Mouse (Mus musculus): ENCODE results near the gene Rhcg. TPM values are rescaled to one million over a fixed set of nuclear protein-coding genes. Genes with fewer than 3 reads are reported as not detected.

Gene Rhcg
- polyA plus RNA-seq, 1 experiment from 2014 or later, result 0.08 TPM

GRCm38 (mm10) chr7:79647233-79647632 lies 29.8 kb upstream of the Rhcg start:
- ATAC-seq (replicated peaks; ENCODE audit: low FRiP score, low TSS enrichment, low read depth), result no peak
- 93% methylated on average over 3 of the region's 3 CpGs for WGBS
- Histone ChIP-seq H3K9ac (ENCODE audit: low read length) (no peak overlapping the region), H3K27me3 (replicated peaks; ENCODE audit: control insufficient read depth, insufficient read depth, low read length) (no peaks in the 10 kb centered on the region), H3K4me2 (ENCODE audit: low read length) (no peak overlapping the region), H3K4me1 (replicated peaks; ENCODE audit: control insufficient read depth, insufficient read depth, low read length) (no peaks in the 10 kb centered on the region), H3K9me3 (ENCODE audit: control insufficient read depth, low read length) (no peaks in the 10 kb centered on the region), H3K27ac (ENCODE audit: low read depth) (no peak overlapping the region), H3K36me3 (ENCODE audit: control insufficient read depth, insufficient read depth, low read length) (no peaks in the 10 kb centered on the region), H3K4me3 (ENCODE audit: low read depth, low read length) (no peak overlapping the region)
- no peak for DNase-seq (ENCODE audit: low spot score)

GRCm38 (mm10) chr7:79631773-79632348 lies 14.4 kb upstream of the Rhcg start:
- no peak overlapping the region for H3K27ac ChIP-seq (ENCODE audit: low read depth)
- no peaks in the 10 kb centered on the region for H3K4me1 ChIP-seq (replicated peaks; ENCODE audit: control insufficient read depth, insufficient read depth, low read length)
- no peaks in the 10 kb centered on the region for H3K27me3 ChIP-seq (replicated peaks; ENCODE audit: control insufficient read depth, insufficient read depth, low read length)
- H3K36me3 ChIP-seq (ENCODE audit: control insufficient read depth, insufficient read depth, low read length), result no peaks in the 10 kb centered on the region
- H3K4me3 ChIP-seq (ENCODE audit: low read depth, low read length), result no peak overlapping the region
- no peak for ATAC-seq (replicated peaks; ENCODE audit: low FRiP score, low TSS enrichment, low read depth)
- no peak for DNase-seq (ENCODE audit: low spot score)
- no peak overlapping the region for H3K9ac ChIP-seq (ENCODE audit: low read length)
- no peak overlapping the region for H3K4me2 ChIP-seq (ENCODE audit: low read length)
- WGBS, result 24% methylated on average over 13 of the region's 13 CpGs
- no peaks in the 10 kb centered on the region for H3K9me3 ChIP-seq (ENCODE audit: control insufficient read depth, low read length)

- Histone ChIP-seq H3K4me2 (ENCODE audit: low read length) (no peak overlapping the region), H3K27ac (ENCODE audit: low read depth) (no peak overlapping the region), H3K9ac (ENCODE audit: low read length) (no peak overlapping the region), H3K27me3 (replicated peaks; ENCODE audit: control insufficient read depth, insufficient read depth, low read length) (no peaks in the 10 kb centered on the region), H3K9me3 (ENCODE audit: control insufficient read depth, low read length) (no peaks in the 10 kb centered on the region), H3K4me3 (ENCODE audit: low read depth, low read length) (no peak overlapping the region), H3K4me1 (replicated peaks; ENCODE audit: control insufficient read depth, insufficient read depth, low read length) (no peaks in the 10 kb centered on the region), H3K36me3 (ENCODE audit: control insufficient read depth, insufficient read depth, low read length) (no peaks in the 10 kb centered on the region)
- ATAC-seq (replicated peaks; ENCODE audit: low FRiP score, low TSS enrichment, low read depth) (no peak), DNase-seq (ENCODE audit: low spot score) (no peak)
- WGBS, result 55% methylated on average over 4 of the region's 4 CpGs
Observed at GRCm38 (mm10) chr7:79628271-79628913, 10.9 kb upstream of the Rhcg start.

GRCm38 (mm10) chr7:79626170-79626569 lies 8.7 kb upstream of the Rhcg start:
- 79% methylated on average over 5 of the region's 5 CpGs for WGBS
- DNase-seq (ENCODE audit: low spot score) (no peak), ATAC-seq (replicated peaks; ENCODE audit: low FRiP score, low TSS enrichment, low read depth) (no peak)

GRCm38 (mm10) chr7:79623086-79623485 lies 5.6 kb upstream of the Rhcg start:
- Histone ChIP-seq H3K4me1 (replicated peaks; ENCODE audit: control insufficient read depth, insufficient read depth, low read length) (no peaks in the 10 kb centered on the region), H3K27ac (ENCODE audit: low read depth) (no peak overlapping the region), H3K27me3 (replicated peaks; ENCODE audit: control insufficient read depth, insufficient read depth, low read length) (peaks cover 6% of the 10 kb centered on the region), H3K4me3 (ENCODE audit: low read depth, low read length) (no peak overlapping the region), H3K9me3 (ENCODE audit: control insufficient read depth, low read length) (no peaks in the 10 kb centered on the region), H3K4me2 (ENCODE audit: low read length) (no peak overlapping the region), H3K9ac (ENCODE audit: low read length) (no peak overlapping the region), H3K36me3 (ENCODE audit: control insufficient read depth, insufficient read depth, low read length) (no peaks in the 10 kb centered on the region)
- DNase-seq (ENCODE audit: low spot score) (no peak), ATAC-seq (replicated peaks; ENCODE audit: low FRiP score, low TSS enrichment, low read depth) (no peak)
- WGBS, result 50% methylated on average over 8 of the region's 8 CpGs

More at GRCm38 (mm10) chr7:79626170-79626569, 8.7 kb upstream of the Rhcg start:
- Histone ChIP-seq H3K36me3 (ENCODE audit: control insufficient read depth, insufficient read depth, low read length) (no peaks in the 10 kb centered on the region), H3K27ac (ENCODE audit: low read depth) (no peak overlapping the region), H3K4me2 (ENCODE audit: low read length) (no peak overlapping the region), H3K4me1 (replicated peaks; ENCODE audit: control insufficient read depth, insufficient read depth, low read length) (no peaks in the 10 kb centered on the region), H3K9ac (ENCODE audit: low read length) (no peak overlapping the region), H3K9me3 (ENCODE audit: control insufficient read depth, low read length) (no peaks in the 10 kb centered on the region), H3K27me3 (replicated peaks; ENCODE audit: control insufficient read depth, insufficient read depth, low read length) (no peaks in the 10 kb centered on the region), H3K4me3 (ENCODE audit: low read depth, low read length) (no peak overlapping the region)

DNA sequence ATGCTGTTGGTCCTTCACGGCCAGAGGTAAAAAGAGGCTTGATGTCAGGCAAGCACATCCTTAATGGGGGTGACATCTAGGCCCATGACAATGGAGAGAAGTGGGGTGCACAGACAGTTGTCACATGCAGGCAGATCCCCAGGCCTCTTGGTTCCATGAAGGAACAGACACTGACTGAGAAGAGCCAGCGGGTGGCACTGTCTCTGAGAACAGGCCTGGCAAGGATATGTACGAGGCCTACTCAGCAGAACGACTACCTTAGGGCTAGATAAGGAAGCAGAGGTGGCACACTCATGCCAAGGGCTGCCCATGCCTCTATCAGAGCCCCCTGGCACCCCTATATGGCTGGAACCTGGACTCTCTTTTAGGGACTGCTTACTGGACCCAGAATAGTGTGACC lies 2.0 kb upstream of the Rhcg start:
- DNase-seq (ENCODE audit: low spot score), result no peak
- H3K9me3 ChIP-seq (ENCODE audit: control insufficient read depth, low read length), result no peaks in the 10 kb centered on the region
- no peak for ATAC-seq (replicated peaks; ENCODE audit: low FRiP score, low TSS enrichment, low read depth)
- H3K9ac ChIP-seq (ENCODE audit: low read length), result no peak overlapping the region
- H3K4me1 ChIP-seq (replicated peaks; ENCODE audit: control insufficient read depth, insufficient read depth, low read length), result no peaks in the 10 kb centered on the region
- H3K36me3 ChIP-seq (ENCODE audit: control insufficient read depth, insufficient read depth, low read length), result no peaks in the 10 kb centered on the region
- H3K27me3 ChIP-seq (replicated peaks; ENCODE audit: control insufficient read depth, insufficient read depth, low read length), result peaks cover 40% of the 10 kb centered on the region
- no peak overlapping the region for H3K4me2 ChIP-seq (ENCODE audit: low read length)
- H3K27ac ChIP-seq (ENCODE audit: low read depth), result no peak overlapping the region
- no peak overlapping the region for H3K4me3 ChIP-seq (ENCODE audit: low read depth, low read length)
- 57% methylated on average over 4 of the region's 4 CpGs for WGBS

DNA sequence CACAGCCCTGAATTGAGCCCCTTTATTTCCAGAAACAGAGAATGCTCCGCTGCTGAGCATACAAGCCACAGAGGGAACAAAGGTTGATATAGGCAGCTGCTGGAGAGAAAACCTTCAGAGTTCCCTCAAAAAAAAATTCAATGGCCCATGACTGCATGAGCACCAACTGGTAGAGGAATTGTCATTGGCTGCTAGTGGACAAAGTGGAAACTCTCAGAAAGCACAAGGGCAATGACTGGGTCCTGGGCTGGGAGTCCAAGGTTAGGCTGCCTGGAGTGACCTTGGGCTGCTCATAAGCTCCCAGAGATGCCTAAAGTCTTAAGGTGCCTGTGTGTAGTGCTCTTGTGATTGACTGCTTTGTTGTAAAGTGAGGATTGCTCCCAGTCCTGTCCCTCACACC lies 1.5 kb downstream of the Rhcg start:
- H3K36me3 ChIP-seq (ENCODE audit: control insufficient read depth, insufficient read depth, low read length), result no peaks in the 10 kb centered on the region
- H3K9ac ChIP-seq (ENCODE audit: low read length), result no peak overlapping the region
- peaks cover 46% of the 10 kb centered on the region for H3K27me3 ChIP-seq (replicated peaks; ENCODE audit: control insufficient read depth, insufficient read depth, low read length)
- no peaks in the 10 kb centered on the region for H3K9me3 ChIP-seq (ENCODE audit: control insufficient read depth, low read length)
- DNase-seq (ENCODE audit: low spot score) (no peak), ATAC-seq (replicated peaks; ENCODE audit: low FRiP score, low TSS enrichment, low read depth) (no peak)
- H3K4me2 ChIP-seq (ENCODE audit: low read length), result no peak overlapping the region
- H3K27ac ChIP-seq (ENCODE audit: low read depth), result no peak overlapping the region
- no peak overlapping the region for H3K4me3 ChIP-seq (ENCODE audit: low read depth, low read length)
- no peaks in the 10 kb centered on the region for H3K4me1 ChIP-seq (replicated peaks; ENCODE audit: control insufficient read depth, insufficient read depth, low read length)
- 73% methylated on average over 1 of the region's 1 CpGs for WGBS

DNA sequence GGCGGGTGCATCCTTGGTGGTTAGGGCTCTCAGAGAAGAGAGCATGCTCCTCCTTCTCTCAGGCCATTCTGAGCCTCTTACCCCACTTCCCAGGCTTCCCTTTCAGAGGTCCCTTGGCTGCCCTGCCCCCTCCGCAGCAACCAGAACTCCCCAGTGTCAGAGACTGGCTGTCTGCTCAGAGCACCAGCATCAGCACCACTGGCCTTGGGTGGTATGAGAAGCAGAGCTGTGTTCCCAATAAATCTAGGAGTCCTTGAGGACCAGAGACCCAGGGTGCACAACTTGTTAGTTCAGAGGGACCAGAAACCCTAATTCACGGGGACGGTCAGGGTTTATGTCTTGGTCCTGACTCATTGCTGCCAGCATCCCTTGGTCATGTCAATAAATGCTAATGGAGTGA lies 2.4 kb downstream of the Rhcg start:
- peaks cover 46% of the 10 kb centered on the region for H3K27me3 ChIP-seq (replicated peaks; ENCODE audit: control insufficient read depth, insufficient read depth, low read length)
- H3K4me1 ChIP-seq (replicated peaks; ENCODE audit: control insufficient read depth, insufficient read depth, low read length), result no peaks in the 10 kb centered on the region
- DNase-seq (ENCODE audit: low spot score) (no peak), ATAC-seq (replicated peaks; ENCODE audit: low FRiP score, low TSS enrichment, low read depth) (no peak)
- no peak overlapping the region for H3K9ac ChIP-seq (ENCODE audit: low read length)
- 77% methylated on average over 4 of the region's 4 CpGs for WGBS
- no peak overlapping the region for H3K27ac ChIP-seq (ENCODE audit: low read depth)
- H3K4me2 ChIP-seq (ENCODE audit: low read length), result no peak overlapping the region
- H3K9me3 ChIP-seq (ENCODE audit: control insufficient read depth, low read length), result no peaks in the 10 kb centered on the region
- no peaks in the 10 kb centered on the region for H3K36me3 ChIP-seq (ENCODE audit: control insufficient read depth, insufficient read depth, low read length)
- H3K4me3 ChIP-seq (ENCODE audit: low read depth, low read length), result no peak overlapping the region

GRCm38 (mm10) chr7:79613314-79613713 lies 4.1 kb downstream of the Rhcg start:
- no peak for ATAC-seq (replicated peaks; ENCODE audit: low FRiP score, low TSS enrichment, low read depth)
- 61% methylated on average over 11 of the region's 11 CpGs for WGBS
- no peak overlapping the region for H3K4me3 ChIP-seq (ENCODE audit: low read depth, low read length)
- H3K36me3 ChIP-seq (ENCODE audit: control insufficient read depth, insufficient read depth, low read length), result no peaks in the 10 kb centered on the region
- no peak overlapping the region for H3K27ac ChIP-seq (ENCODE audit: low read depth)
- H3K27me3 ChIP-seq (replicated peaks; ENCODE audit: control insufficient read depth, insufficient read depth, low read length), result peaks cover 52% of the 10 kb centered on the region
- no peaks in the 10 kb centered on the region for H3K9me3 ChIP-seq (ENCODE audit: control insufficient read depth, low read length)
- no peaks in the 10 kb centered on the region for H3K4me1 ChIP-seq (replicated peaks; ENCODE audit: control insufficient read depth, insufficient read depth, low read length)
- no peak overlapping the region for H3K4me2 ChIP-seq (ENCODE audit: low read length)
- no peak overlapping the region for H3K9ac ChIP-seq (ENCODE audit: low read length)
- DNase-seq (ENCODE audit: low spot score), result no peak
